Mouse (Mus musculus) limb, embryonic 14.5 days (tissue): ENCODE data around the gene Ncor2. TPM values are rescaled to one million over a fixed set of nuclear protein-coding genes. Genes with fewer than 3 reads are reported as not detected.
"Not testable (repeated sequence)": the region's sequence is repeated elsewhere in the genome, so short reads cannot be mapped to it uniquely, and the experiment has no call there.

Source experiments
- ATAC-seq: fragments of 200-750 bp; cut with Nextera tagmentation; 2 replicates; pipeline ENCODE4 v1.8.0; 2017; ENCODE audit warnings: low read depth, moderate number of reproducible peaks, moderate TSS enrichment; ENCODE audit not compliant: low FRiP score
- DNase-seq: peaks from one replicate; pipeline ENCODE4 v3.0.0-alpha.2; 2015; ENCODE audit warnings: low spot score
- H3K27ac ChIP-seq: fragments of 300-500 bp; sonication (generic); replicated peaks from 2 replicates; pipeline ENCODE4 v1.5.1; 2014; ENCODE audit warnings: low read depth, mild to moderate bottlenecking, low read length, moderate library complexity, mixed read lengths
- H3K27me3 ChIP-seq: fragments of 300-500 bp; sonication (generic); 2 replicates; pipeline ENCODE4 v1.6.1; 2014; ENCODE audit warnings: low read length, mixed read lengths; ENCODE audit not compliant: control insufficient read depth, insufficient read depth
- H3K36me3 ChIP-seq: fragments of 300-500 bp; sonication (generic); 2 replicates; pipeline ENCODE4 v1.6.1; 2014; ENCODE audit warnings: mild to moderate bottlenecking, low read length, moderate library complexity, mixed read lengths; ENCODE audit not compliant: control insufficient read depth, insufficient read depth
- H3K4me1 ChIP-seq: fragments of 300-500 bp; sonication (generic); 2 replicates; pipeline ENCODE4 v1.6.1; 2014; ENCODE audit warnings: antibody characterized with exemption, low read length, mixed read lengths; ENCODE audit not compliant: control insufficient read depth, insufficient read depth
- H3K4me2 ChIP-seq: fragments of 300-500 bp; sonication (generic); replicated peaks from 2 replicates; pipeline ENCODE4 v1.6.1; 2014; ENCODE audit warnings: low read depth, mild to moderate bottlenecking, low read length, moderate library complexity; ENCODE audit not compliant: severe bottlenecking
- H3K4me3 ChIP-seq: fragments of 300-500 bp; sonication (generic); replicated peaks from 2 replicates; pipeline ENCODE4 v1.5.1; 2014; ENCODE audit warnings: low read length
- H3K9ac ChIP-seq: fragments of 300-500 bp; sonication (generic); 2 replicates; pipeline ENCODE4 v1.6.1; 2014; ENCODE audit warnings: mild to moderate bottlenecking, low read depth, low read length, moderate library complexity; ENCODE audit not compliant: severe bottlenecking
- H3K9me3 ChIP-seq: fragments of 300-500 bp; sonication (generic); 2 replicates; pipeline ENCODE4 v1.6.1; 2016; ENCODE audit warnings: low read length; ENCODE audit not compliant: control insufficient read depth
- POLR2A ChIP-seq: fragments of 200-500 bp; IDR thresholded peaks from 2 replicates; pipeline ENCODE4 v1.8.0; 2012; ENCODE audit warnings: inconsistent platforms, mild to moderate bottlenecking, moderate library complexity, borderline replicate concordance; ENCODE audit not compliant: insufficient read depth, insufficient read length; ENCODE audit errors: extremely low read depth
- WGBS: fragments of 180-500 bp; shearing (Covaris S2); extraction: QIAGEN DNeasy Blood & Tissue Kit; methylation state at CpG from one replicate; pipeline ENCODE4 v1.1.7; 2014; 5-methylcytosine and 5-hydroxymethylcytosine counted together
- polyA plus RNA-seq, 2 experiments: library from polyadenylated mRNA; depleted of rRNA in 1 of 2; stranded (reverse) in 1 of 2; unstranded in 1 of 2; fragments of >200 nt; fragmentation: Nextera tagmentation in 1 of 2; extraction: Ambion mirVana in 1 of 2; gene quantifications; 2 replicates each; pipeline versions ENCODE4 v1.2.1 to v1.2.3; 2012 to 2014

Gene Ncor2
- polyA plus RNA-seq, 2 experiments, result 39.3 to 75.9 TPM

GRCm38 (mm10) chr5:125214064-125214463 is 35.0 kb upstream of the Ncor2 start:
- 93% methylated on average over 6 of the region's 6 CpGs for WGBS
- Histone ChIP-seq H3K4me3 (no peak overlapping the region), H3K9ac (no peak overlapping the region), H3K9me3 (no peaks in the 10 kb centered on the region), H3K36me3 (no peaks in the 10 kb centered on the region), H3K4me2 (no peak overlapping the region), H3K4me1 (peaks cover 13% of the 10 kb centered on the region), H3K27me3 (no peaks in the 10 kb centered on the region), H3K27ac (no peak overlapping the region)
- no peak for ATAC-seq
- no peak for DNase-seq
- TF ChIP-seq POLR2A, result no peak

GRCm38 (mm10) chr5:125204910-125205309 is 25.9 kb upstream of the Ncor2 start:
- H3K4me3 ChIP-seq, H3K4me2 ChIP-seq, H3K36me3 ChIP-seq, H3K4me1 ChIP-seq, H3K27me3 ChIP-seq, H3K9me3 ChIP-seq, DNase-seq, ATAC-seq, H3K27ac ChIP-seq, H3K9ac ChIP-seq: not testable (repeated sequence)
- WGBS, result 92% methylated on average over 3 of the region's 3 CpGs

GRCm38 (mm10) chr5:125204199-125204815 is 25.3 kb upstream of the Ncor2 start:
- H3K4me2 ChIP-seq, result no peak overlapping the region
- no peaks in the 10 kb centered on the region for H3K9me3 ChIP-seq
- ATAC-seq (no peak), DNase-seq (no peak)
- H3K27ac ChIP-seq, result no peak overlapping the region
- H3K27me3 ChIP-seq, result no peaks in the 10 kb centered on the region
- no peak overlapping the region for H3K9ac ChIP-seq
- no peak for TF ChIP-seq POLR2A
- no peaks in the 10 kb centered on the region for H3K36me3 ChIP-seq
- H3K4me3 ChIP-seq, result no peak overlapping the region
- peaks cover 6% of the 10 kb centered on the region; the same call in 1 of the 2 replicates for H3K4me1 ChIP-seq
- 86% methylated on average over 11 of the region's 11 CpGs for WGBS

- H3K27me3 ChIP-seq, result no peaks in the 10 kb centered on the region
- DNase-seq (no peak), ATAC-seq (no peak)
- no peak overlapping the region for H3K4me3 ChIP-seq
- no peak overlapping the region for H3K27ac ChIP-seq
- H3K36me3 ChIP-seq, result no peaks in the 10 kb centered on the region
- H3K9ac ChIP-seq, result no peak overlapping the region
- no peaks in the 10 kb centered on the region for H3K9me3 ChIP-seq
- H3K4me2 ChIP-seq, result no peak overlapping the region
- peaks cover 6% of the 10 kb centered on the region; the same call in 1 of the 2 replicates for H3K4me1 ChIP-seq
- TF ChIP-seq POLR2A, result no peak
- 60% methylated on average over 11 of the region's 11 CpGs for WGBS
Measured at GRCm38 (mm10) chr5:125203759-125204158, 24.7 kb upstream of the Ncor2 start.

GRCm38 (mm10) chr5:125203099-125203498 is 24.1 kb upstream of the Ncor2 start:
- no peak for TF ChIP-seq POLR2A
- H3K36me3 ChIP-seq, result no peaks in the 10 kb centered on the region
- H3K27ac ChIP-seq, result no peak overlapping the region
- no peaks in the 10 kb centered on the region for H3K27me3 ChIP-seq
- no peak overlapping the region for H3K4me2 ChIP-seq
- no peak overlapping the region for H3K4me3 ChIP-seq
- no peak overlapping the region for H3K9ac ChIP-seq
- ATAC-seq, result peak; percentile 69
- no peak for DNase-seq
- 15% methylated on average over 7 of the region's 7 CpGs for WGBS
- H3K9me3 ChIP-seq, result no peaks in the 10 kb centered on the region
- peaks cover 6% of the 10 kb centered on the region; the same call in 1 of the 2 replicates for H3K4me1 ChIP-seq
